In genomic region chr5:129978608-129979007, GRCm38 (mm10) we compare ENCODE assay signal across 27 mouse cellular contexts. TPM values are rescaled to one million over a fixed set of nuclear protein-coding genes. Genes with fewer than 3 reads are reported as not detected.
DNase-seq lines count a peak whose midpoint lies in the region; ATAC-seq and TF ChIP-seq lines count a peak whose summit lies in the region.
"Had no signal": no experiment of that assay in that cellular context is flagged by ENCODE, and none has a peak within 500 bp of the region (broad histone marks: within the 10 kb centered on the region; RNA-seq: fewer than 3 reads in every experiment).

No protein-coding gene starts in this region.

- no peaks in the 10 kb centered on the region for H3K9me3 ChIP-seq in heart, embryonic 12.5 days (replicated peaks)
- no peaks in the 10 kb centered on the region for H3K9me3 ChIP-seq in megakaryocyte, embryonic 14.5 days
- no peaks in the 10 kb centered on the region for H3K9me3 ChIP-seq in stomach, postnatal 0 days (ENCODE audit: control insufficient read depth, low read length)
- H3K9me3 ChIP-seq: heart, embryonic 13.5 days; hindbrain, embryonic 15.5 days; limb, embryonic 12.5 days; midbrain, embryonic 10.5 days; neural tube, embryonic 13.5 days had no signal

- peaks cover 10% of the 10 kb centered on the region; the same call in 1 of the 2 replicates for H3K4me1 ChIP-seq in heart, embryonic 12.5 days (replicated peaks)
- H3K4me1 ChIP-seq in megakaryocyte, embryonic 14.5 days = peaks cover 65% of the 10 kb centered on the region
- no peaks in the 10 kb centered on the region for H3K4me1 ChIP-seq in stomach, postnatal 0 days (replicated peaks; ENCODE audit: control insufficient read depth, insufficient read depth)
- H3K4me1 ChIP-seq: hindbrain, embryonic 15.5 days; limb, embryonic 12.5 days had no signal

- TF ChIP-seq EP300 in stomach, postnatal 0 days (optimal IDR thresholded peaks at IDR 0.05) = no peak

- H3K36me3 ChIP-seq in heart, embryonic 12.5 days = peaks cover 14% of the 10 kb centered on the region
- peaks cover 44% of the 10 kb centered on the region for H3K36me3 ChIP-seq in megakaryocyte, embryonic 14.5 days (replicated peaks; ENCODE audit: low read length)
- 0 out of 2 replicates have a peak, but pooled peaks cover 2% of the 10 kb centered on the region for H3K36me3 ChIP-seq in stomach, postnatal 0 days (ENCODE audit: control insufficient read depth, insufficient read depth, low read length)
- H3K36me3 ChIP-seq: hindbrain, embryonic 15.5 days had no signal

- intact Hi-C loops in heart, postnatal 14 days (cut with DNase I) = no loop called here

- TF ChIP-seq CTCF in stomach, postnatal 0 days (IDR thresholded peaks at IDR 0.05; ENCODE audit: low read depth) = no peak

- H3K27ac ChIP-seq in heart, embryonic 12.5 days (ENCODE audit: poor library complexity, severe bottlenecking) = no peak overlapping the region
- no peak overlapping the region for H3K27ac ChIP-seq in stomach, postnatal 0 days (replicated peaks)
- H3K27ac ChIP-seq: heart, embryonic 13.5 days; hindbrain, embryonic 15.5 days; layer of hippocampus, adult 2 months; limb, embryonic 12.5 days; midbrain, embryonic 10.5 days; neural tube, embryonic 13.5 days had no signal

- H3K4me2 ChIP-seq in heart, embryonic 12.5 days = no peak overlapping the region
- no peak overlapping the region for H3K4me2 ChIP-seq in stomach, postnatal 0 days (replicated peaks; ENCODE audit: low read depth)
- H3K4me2 ChIP-seq: heart, embryonic 13.5 days; hindbrain, embryonic 15.5 days; limb, embryonic 12.5 days; lung, embryonic 14.5 days; neural tube, embryonic 13.5 days had no signal

- H3K27me3 ChIP-seq in heart, embryonic 12.5 days (replicated peaks) = no peaks in the 10 kb centered on the region
- H3K27me3 ChIP-seq in megakaryocyte, embryonic 14.5 days (replicated peaks) = no peaks in the 10 kb centered on the region
- H3K27me3 ChIP-seq in stomach, postnatal 0 days (ENCODE audit: control insufficient read depth, insufficient read depth, low read length) = no peaks in the 10 kb centered on the region
- H3K27me3 ChIP-seq: heart, embryonic 13.5 days; hindbrain, embryonic 15.5 days; limb, embryonic 12.5 days; neural tube, embryonic 13.5 days had no signal

- 39% methylated on average over 5 of the region's 5 CpGs for WGBS in heart, embryonic 12.5 days
- 67% methylated on average over 5 of the region's 5 CpGs for WGBS in stomach, postnatal 0 days

- no peak overlapping the region for H3K9ac ChIP-seq in heart, embryonic 12.5 days
- H3K9ac ChIP-seq in stomach, postnatal 0 days (ENCODE audit: low read length) = no peak overlapping the region
- H3K9ac ChIP-seq: heart, embryonic 13.5 days; hindbrain, embryonic 15.5 days; limb, embryonic 12.5 days; lung, embryonic 14.5 days; neural tube, embryonic 13.5 days had no signal

- no peak for DNase-seq in heart, postnatal 14 days
- no peak for DNase-seq in stomach, postnatal 0 days (ENCODE audit: low spot score)
- DNase-seq in frontal cortex, adult 2 months (ENCODE audit: extremely low spot score in 1 of 2, low spot score in 1 of 2) = no peak
- DNase-seq: cerebellum, adult 9-10 months; gastrocnemius, postnatal 10 days; heart, adult 11 months; heart, postnatal 36 days; kidney, adult 9 months; kidney, postnatal 14 days; lung, embryonic 14.5 days; retina, postnatal 1 day; right cerebral cortex, postnatal 25 days; thymus, adult 18-20 months; thymus, postnatal 36 days had no signal

- peak; percentile 76 for ATAC-seq in heart, embryonic 12.5 days (ENCODE audit: insufficient number of reproducible peaks, low FRiP score)
- ATAC-seq in megakaryocyte, adult 5-6 weeks (ENCODE audit: poor library complexity, severe bottlenecking) = no peak
- ATAC-seq in erythroblast, adult 5-6 weeks (replicated peaks; ENCODE audit: low FRiP score, poor library complexity, severe bottlenecking) = peak; percentile 51
- ATAC-seq in stomach, postnatal 0 days (ENCODE audit: low FRiP score, low TSS enrichment) = peak; percentile 86
- ATAC-seq: forebrain, embryonic 14.5 days; midbrain, embryonic 16.5 days had no signal

- H3K4me3 ChIP-seq in heart, embryonic 12.5 days = no peak overlapping the region
- H3K4me3 ChIP-seq in megakaryocyte, embryonic 14.5 days (replicated peaks) = peak overlapping the region; percentile 53
- no peak overlapping the region for H3K4me3 ChIP-seq in stomach, postnatal 0 days (ENCODE audit: low read depth, low read length)
- H3K4me3 ChIP-seq: heart, embryonic 13.5 days; hindbrain, embryonic 15.5 days; layer of hippocampus, adult 2 months; limb, embryonic 12.5 days; midbrain, embryonic 10.5 days; myocyte; neural tube, embryonic 13.5 days had no signal

RNA-seq across cellular contexts. Expression of gene Gusb, which starts 24.2 kb away (rescaled TPM):
- 46.8 and 48.1 TPM in 2 replicates for polyA plus RNA-seq in heart, embryonic 12.5 days (2016; fragmentation: Nextera tagmentation; extraction: Ambion mirVana)
- total RNA-seq in heart, postnatal 14 days (2021) = 10 to 100 TPM; 18.5 to 19.0 TPM
- polyA plus RNA-seq in megakaryocyte, embryonic 14.5 days (2012; ENCODE audit: insufficient read depth, low replicate concordance) = 8.4 and 20.3 TPM in 2 replicates
- 101 and 111 TPM in 2 replicates for total RNA-seq in megakaryocyte, adult 5-6 weeks (2015)
- 63.9 and 70.8 TPM in 2 replicates for total RNA-seq in megakaryocyte, adult 5-6 weeks (2017)
- total RNA-seq in erythroblast, adult 5-6 weeks (2015; ENCODE audit: low replicate concordance) = 22.1 and 25.5 TPM in 2 replicates
- 8.9 and 13.4 TPM in 2 replicates for total RNA-seq in erythroblast, adult 5-6 weeks (2017; ENCODE audit: low replicate concordance)
- polyA plus RNA-seq in stomach, postnatal 0 days (2015; fragmentation: Nextera tagmentation; extraction: Ambion mirVana) = 32.0 and 33.9 TPM in 2 replicates
- polyA plus RNA-seq in frontal cortex, adult 2 months (2012; rRNA removed) = 18.3 and 22.1 TPM in 2 replicates

RNA-seq across cellular contexts. Expression of gene Vkorc1l1, which starts 36.8 kb away (rescaled TPM):
- 23.2 and 24.2 TPM in 2 replicates for polyA plus RNA-seq in heart, embryonic 12.5 days (2016; fragmentation: Nextera tagmentation; extraction: Ambion mirVana)
- 10 to 100 TPM; 14.6 to 15.9 TPM for total RNA-seq in heart, postnatal 14 days (2021)
- 3.5 and 13.7 TPM in 2 replicates for polyA plus RNA-seq in megakaryocyte, embryonic 14.5 days (2012; ENCODE audit: insufficient read depth, low replicate concordance)
- 34.7 and 39.4 TPM in 2 replicates for total RNA-seq in megakaryocyte, adult 5-6 weeks (2015)
- total RNA-seq in megakaryocyte, adult 5-6 weeks (2017) = 17.9 and 18.6 TPM in 2 replicates
- total RNA-seq in erythroblast, adult 5-6 weeks (2015; ENCODE audit: low replicate concordance) = 39.8 and 49.3 TPM in 2 replicates
- 27.2 and 30.7 TPM in 2 replicates for total RNA-seq in erythroblast, adult 5-6 weeks (2017; ENCODE audit: low replicate concordance)
- 24.1 TPM in 2 replicates for polyA plus RNA-seq in stomach, postnatal 0 days (2015; fragmentation: Nextera tagmentation; extraction: Ambion mirVana)
- polyA plus RNA-seq in frontal cortex, adult 2 months (2012; rRNA removed) = 38.1 and 40.1 TPM in 2 replicates

RNA-seq across cellular contexts. Expression of gene Asl, which starts 50.4 kb away (rescaled TPM):
- polyA plus RNA-seq in heart, embryonic 12.5 days (2016; fragmentation: Nextera tagmentation; extraction: Ambion mirVana) = 15.7 and 19.1 TPM in 2 replicates
- total RNA-seq in heart, postnatal 14 days (2021) = 1 to 10 TPM; 6.8 to 7.7 TPM
- polyA plus RNA-seq in megakaryocyte, embryonic 14.5 days (2012; ENCODE audit: insufficient read depth, low replicate concordance) = 16.1 and 48.0 TPM in 2 replicates
- 20.2 and 29.5 TPM in 2 replicates for total RNA-seq in megakaryocyte, adult 5-6 weeks (2015)
- 21.3 and 25.7 TPM in 2 replicates for total RNA-seq in megakaryocyte, adult 5-6 weeks (2017)
- total RNA-seq in erythroblast, adult 5-6 weeks (2015; ENCODE audit: low replicate concordance) = 1.9 and 11.3 TPM in 2 replicates
- total RNA-seq in erythroblast, adult 5-6 weeks (2017; ENCODE audit: low replicate concordance) = 2.0 and 2.6 TPM in 2 replicates
- polyA plus RNA-seq in stomach, postnatal 0 days (2015; fragmentation: Nextera tagmentation; extraction: Ambion mirVana) = 27.3 and 36.1 TPM in 2 replicates
- 25.0 and 29.6 TPM in 2 replicates for polyA plus RNA-seq in frontal cortex, adult 2 months (2012; rRNA removed)

RNA-seq across cellular contexts. Expression of gene Crcp, which starts 50.5 kb away (rescaled TPM):
- polyA plus RNA-seq in heart, embryonic 12.5 days (2016; fragmentation: Nextera tagmentation; extraction: Ambion mirVana) = 21.2 and 22.5 TPM in 2 replicates
- total RNA-seq in heart, postnatal 14 days (2021) = 10 to 100 TPM; 11.4 to 11.9 TPM
- 11.4 TPM in 1 of 2 replicates, not detected in the other for polyA plus RNA-seq in megakaryocyte, embryonic 14.5 days (2012; ENCODE audit: insufficient read depth, low replicate concordance)
- 49.4 and 54.0 TPM in 2 replicates for total RNA-seq in megakaryocyte, adult 5-6 weeks (2015)
- 48.3 and 53.8 TPM in 2 replicates for total RNA-seq in megakaryocyte, adult 5-6 weeks (2017)
- 9.2 and 16.5 TPM in 2 replicates for total RNA-seq in erythroblast, adult 5-6 weeks (2015; ENCODE audit: low replicate concordance)
- total RNA-seq in erythroblast, adult 5-6 weeks (2017; ENCODE audit: low replicate concordance) = 18.7 and 21.6 TPM in 2 replicates
- polyA plus RNA-seq in stomach, postnatal 0 days (2015; fragmentation: Nextera tagmentation; extraction: Ambion mirVana) = 26.0 and 26.4 TPM in 2 replicates
- polyA plus RNA-seq in frontal cortex, adult 2 months (2012; rRNA removed) = 41.8 and 44.8 TPM in 2 replicates
